Mouse (Mus musculus): Measurements from ENCODE around the gene Tnik. TPM values are rescaled to one million over a fixed set of nuclear protein-coding genes. Genes with fewer than 3 reads are reported as not detected.

Gene Tnik
- polyA plus RNA-seq, 1 experiment from 2014 or later: 7.1 TPM

DNA sequence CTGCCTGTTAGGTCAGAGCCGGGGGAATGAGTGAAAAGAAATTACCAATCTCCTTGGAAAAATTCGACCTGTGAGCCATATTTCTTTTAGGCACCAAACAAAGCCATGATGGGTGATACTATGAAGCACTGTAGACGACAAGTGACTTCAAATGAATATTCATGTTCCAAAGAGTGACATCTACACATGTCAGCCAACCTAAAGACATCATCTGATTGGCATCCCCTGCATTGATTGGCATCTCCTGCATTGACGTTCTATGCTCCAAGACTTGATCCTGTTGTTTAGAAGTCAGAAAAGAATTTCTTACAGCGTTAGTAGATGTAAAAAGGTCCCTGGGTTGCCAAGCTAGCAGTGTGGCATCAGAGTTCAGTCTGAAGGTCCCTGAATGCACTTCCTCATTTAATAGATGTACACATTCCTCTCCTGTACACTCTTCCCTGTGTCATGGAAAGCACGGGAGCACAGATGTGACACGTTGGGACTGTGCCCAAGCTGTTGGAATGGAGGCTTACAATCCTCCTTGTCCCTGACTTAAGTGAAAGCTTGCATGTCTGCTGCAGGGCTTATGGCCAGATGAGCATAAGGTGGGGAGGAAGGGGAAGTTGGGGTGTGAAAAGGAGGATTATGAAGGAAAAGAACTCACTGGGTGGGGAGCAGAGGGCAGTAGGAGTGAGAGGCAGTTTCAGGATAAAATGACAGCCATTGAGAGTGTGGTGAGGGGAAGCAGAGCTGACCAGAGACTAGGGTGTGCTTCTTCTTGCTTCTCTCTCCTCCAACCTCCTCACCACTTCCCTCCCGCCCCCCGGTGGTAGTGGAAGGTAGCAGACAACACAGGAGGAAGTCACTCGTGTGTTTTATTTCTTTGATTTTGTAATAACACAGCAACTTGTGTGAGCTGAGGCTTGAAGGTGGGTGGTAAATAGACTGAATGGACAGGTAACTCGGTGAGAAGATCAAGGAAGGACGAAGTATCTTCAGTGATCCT, 301.6 kb downstream of the Tnik start:
- Histone ChIP-seq H3K27me3 (no peaks in the 10 kb centered on the region), H3K27ac (no peak overlapping the region), H3K9me3 (no peaks in the 10 kb centered on the region), H3K36me3 (no peaks in the 10 kb centered on the region), H3K4me2 (no peak overlapping the region), H3K9ac (no peak overlapping the region), H3K4me1 (no peaks in the 10 kb centered on the region), H3K4me3 (no peak overlapping the region)
- WGBS: 76% methylated on average over 12 of the region's 12 CpGs
- ATAC-seq (ENCODE audit: insufficient number of reproducible peaks, low FRiP score, low TSS enrichment, low read depth): no peak

DNA sequence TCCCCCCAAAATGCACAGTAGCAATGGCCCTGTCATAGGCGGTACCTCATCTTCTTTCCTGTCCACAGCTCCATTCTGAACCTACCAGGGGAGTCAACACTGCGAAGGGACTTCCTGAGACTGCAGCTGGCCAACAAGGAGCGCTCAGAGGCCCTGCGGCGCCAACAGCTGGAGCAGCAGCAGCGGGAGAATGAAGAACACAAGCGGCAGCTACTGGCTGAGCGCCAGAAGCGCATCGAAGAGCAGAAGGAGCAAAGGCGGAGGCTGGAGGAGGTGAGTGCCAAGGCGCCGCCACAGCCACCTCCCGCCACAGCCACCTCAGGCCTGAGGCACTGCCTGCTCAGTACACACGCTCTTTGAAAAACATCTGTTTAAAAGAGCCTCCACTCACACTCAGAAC, 314.3 kb downstream of the Tnik start:
- no peak overlapping the region for H3K9ac ChIP-seq
- ATAC-seq (ENCODE audit: insufficient number of reproducible peaks, low FRiP score, low TSS enrichment, low read depth): no peak
- H3K27ac ChIP-seq: no peak overlapping the region
- H3K36me3 ChIP-seq: no peaks in the 10 kb centered on the region
- H3K4me1 ChIP-seq: peaks cover 6% of the 10 kb centered on the region
- no peaks in the 10 kb centered on the region for H3K27me3 ChIP-seq
- no peaks in the 10 kb centered on the region for H3K9me3 ChIP-seq
- WGBS: 16% methylated on average over 14 of the region's 15 CpGs
- peak overlapping the region; percentile 37 for H3K4me2 ChIP-seq
- peak overlapping the region; percentile 16; the same call in 1 of the 2 replicates for H3K4me3 ChIP-seq

DNA sequence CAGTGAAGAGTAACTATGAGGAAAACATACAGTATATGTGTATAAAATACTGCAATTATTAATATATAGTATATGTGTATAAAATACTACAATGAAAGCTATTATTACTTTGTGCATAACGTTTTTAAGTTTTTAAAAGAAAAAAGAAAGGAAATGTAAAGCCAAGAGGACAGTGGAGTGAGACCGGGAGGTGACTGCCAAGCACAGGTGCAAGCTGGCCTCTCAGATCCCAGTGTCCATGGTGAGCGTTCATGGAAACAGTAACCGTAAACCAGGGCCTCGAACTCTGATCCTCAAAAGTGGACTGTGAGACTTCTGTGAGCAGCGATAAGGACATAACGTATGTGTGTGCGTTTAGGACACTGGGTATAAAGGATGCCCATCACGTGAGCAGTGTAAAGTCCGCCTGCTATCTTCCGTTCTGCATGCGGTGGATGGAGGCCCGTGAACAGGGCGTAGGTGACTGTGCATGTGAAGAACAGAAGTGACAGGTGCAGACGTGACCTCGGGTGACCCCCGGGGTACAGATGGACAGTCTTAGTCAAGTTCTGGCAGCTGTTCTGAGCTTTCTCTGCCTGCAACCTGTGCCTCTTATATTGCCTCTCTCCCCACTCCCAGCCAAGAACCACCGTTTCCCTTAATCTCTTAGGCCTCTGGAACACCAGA, 316.1 kb downstream of the Tnik start:
- ATAC-seq (ENCODE audit: insufficient number of reproducible peaks, low FRiP score, low TSS enrichment, low read depth): peak; percentile 64; the same call in 1 of the 2 replicates
- Histone ChIP-seq H3K4me1 (peaks cover 6% of the 10 kb centered on the region), H3K9me3 (no peaks in the 10 kb centered on the region), H3K4me2 (no peak overlapping the region), H3K9ac (no peak overlapping the region), H3K27me3 (no peaks in the 10 kb centered on the region), H3K4me3 (no peak overlapping the region), H3K27ac (no peak overlapping the region), H3K36me3 (no peaks in the 10 kb centered on the region)
- 82% methylated on average over 18 of the region's 18 CpGs for WGBS

DNA sequence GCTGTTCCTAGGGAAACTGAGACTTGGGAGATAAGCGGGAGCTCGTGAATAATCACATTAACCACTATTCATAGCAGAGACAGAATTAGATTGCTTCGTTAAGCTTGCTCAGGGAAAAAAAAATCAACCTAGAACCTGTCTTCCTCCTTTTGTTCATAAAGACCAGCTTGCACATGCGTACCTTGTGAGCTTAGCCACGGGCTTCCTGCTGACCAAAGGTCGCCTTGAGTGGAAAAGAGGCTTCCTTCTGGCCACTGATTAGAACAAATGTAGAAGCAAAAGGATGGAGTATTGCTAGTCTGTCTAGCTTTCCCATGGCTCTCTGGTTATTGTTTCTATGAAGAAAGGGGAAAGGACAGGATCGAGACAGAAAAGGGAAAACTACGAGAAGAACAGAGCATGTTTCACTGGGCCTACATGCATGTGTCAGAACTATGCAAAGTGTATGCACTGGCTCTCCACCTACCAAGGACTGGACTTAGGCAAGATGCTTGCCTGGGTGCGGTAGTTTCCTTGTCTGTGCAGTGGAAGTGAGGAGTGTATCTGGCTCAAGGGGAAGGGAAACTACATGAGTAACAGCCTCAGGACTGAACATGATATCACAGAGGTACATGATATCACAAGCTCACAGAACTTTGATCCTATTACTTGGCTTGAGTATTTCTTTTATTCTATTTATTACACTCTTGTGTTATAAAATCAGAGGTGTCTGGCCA, 322.9 kb downstream of the Tnik start:
- no peaks in the 10 kb centered on the region for H3K4me1 ChIP-seq
- H3K36me3 ChIP-seq: no peaks in the 10 kb centered on the region
- H3K9me3 ChIP-seq: no peaks in the 10 kb centered on the region
- no peak for ATAC-seq (ENCODE audit: insufficient number of reproducible peaks, low FRiP score, low TSS enrichment, low read depth)
- no peaks in the 10 kb centered on the region for H3K27me3 ChIP-seq
- no peak overlapping the region for H3K9ac ChIP-seq
- no peak overlapping the region for H3K4me2 ChIP-seq
- WGBS: 82% methylated on average over 9 of the region's 9 CpGs
- H3K27ac ChIP-seq: no peak overlapping the region
- no peak overlapping the region for H3K4me3 ChIP-seq

DNA sequence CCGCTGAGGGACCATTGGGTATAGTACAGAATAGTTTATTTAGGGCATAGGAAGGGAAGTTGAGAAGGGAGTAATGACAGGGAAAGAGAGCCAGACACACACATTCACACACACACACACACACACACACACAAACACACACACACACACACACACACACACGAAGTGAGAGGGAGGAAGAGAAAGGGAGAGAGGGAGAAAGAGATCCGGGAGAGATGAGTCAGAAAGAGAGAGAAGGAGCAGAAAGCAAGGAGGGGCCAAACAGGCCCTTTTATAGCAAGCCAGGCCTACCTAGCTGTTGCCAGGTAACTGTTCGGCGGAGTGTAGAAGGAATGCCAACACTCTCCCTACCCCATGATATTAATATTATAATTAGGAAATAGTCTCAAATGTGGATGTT, 324.8 kb downstream of the Tnik start:
- no peak overlapping the region for H3K4me2 ChIP-seq
- H3K4me1 ChIP-seq: no peaks in the 10 kb centered on the region
- no peak for ATAC-seq (ENCODE audit: insufficient number of reproducible peaks, low FRiP score, low TSS enrichment, low read depth)
- no peaks in the 10 kb centered on the region for H3K9me3 ChIP-seq
- H3K36me3 ChIP-seq: no peaks in the 10 kb centered on the region
- H3K4me3 ChIP-seq: no peak overlapping the region
- no peaks in the 10 kb centered on the region for H3K27me3 ChIP-seq
- H3K27ac ChIP-seq: no peak overlapping the region
- 86% methylated on average over 5 of the region's 5 CpGs for WGBS
- no peak overlapping the region for H3K9ac ChIP-seq

DNA sequence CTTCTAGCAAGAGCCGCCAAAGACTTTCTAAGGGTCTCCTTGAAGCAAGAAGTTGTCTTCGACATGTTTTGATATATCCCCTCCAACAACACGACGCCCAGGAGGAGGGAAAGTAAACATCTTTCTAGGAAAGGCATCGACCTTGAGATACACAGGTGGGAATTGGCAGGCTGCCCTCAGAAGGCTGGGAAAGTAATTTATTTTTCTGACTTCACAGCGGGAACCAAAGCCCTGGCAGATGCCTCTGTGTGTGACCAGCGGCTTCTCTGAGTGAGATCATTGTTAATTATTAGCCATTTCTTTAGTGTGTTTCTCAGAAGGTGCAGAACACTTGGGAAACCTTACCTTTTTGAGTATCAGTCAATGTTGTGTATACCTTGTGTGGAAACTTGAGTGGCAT, 328.3 kb downstream of the Tnik start:
- Histone ChIP-seq H3K27me3 (no peaks in the 10 kb centered on the region), H3K4me3 (no peak overlapping the region), H3K27ac (no peak overlapping the region), H3K9ac (no peak overlapping the region), H3K36me3 (no peaks in the 10 kb centered on the region), H3K4me1 (no peaks in the 10 kb centered on the region), H3K4me2 (no peak overlapping the region), H3K9me3 (no peaks in the 10 kb centered on the region)
- no peak for ATAC-seq (ENCODE audit: insufficient number of reproducible peaks, low FRiP score, low TSS enrichment, low read depth)
- WGBS: 55% methylated on average over 7 of the region's 7 CpGs

DNA sequence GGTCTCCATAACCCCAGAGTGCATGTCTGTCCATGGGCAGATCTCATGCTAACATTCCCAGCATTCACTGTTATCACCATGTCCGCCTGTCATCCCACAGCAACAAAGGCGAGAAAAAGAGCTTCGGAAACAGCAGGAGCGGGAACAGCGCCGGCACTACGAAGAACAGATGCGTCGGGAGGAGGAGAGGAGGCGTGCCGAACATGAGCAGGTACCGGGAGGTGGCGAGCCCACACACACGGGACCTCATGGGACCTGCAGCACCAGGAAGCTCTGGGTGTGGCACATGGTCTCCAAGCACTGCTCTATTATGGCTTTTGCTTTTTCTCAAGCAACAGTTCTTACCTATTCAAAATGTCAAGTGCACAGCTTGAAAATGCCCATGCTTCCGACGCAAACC, 330.9 kb downstream of the Tnik start:
- H3K4me2 ChIP-seq: no peak overlapping the region
- no peaks in the 10 kb centered on the region for H3K9me3 ChIP-seq
- H3K9ac ChIP-seq: no peak overlapping the region
- 91% methylated on average over 16 of the region's 16 CpGs for WGBS
- no peak overlapping the region for H3K27ac ChIP-seq
- no peaks in the 10 kb centered on the region for H3K36me3 ChIP-seq
- ATAC-seq (ENCODE audit: insufficient number of reproducible peaks, low FRiP score, low TSS enrichment, low read depth): no peak
- H3K4me1 ChIP-seq: no peaks in the 10 kb centered on the region
- H3K27me3 ChIP-seq: no peaks in the 10 kb centered on the region
- H3K4me3 ChIP-seq: no peak overlapping the region

DNA sequence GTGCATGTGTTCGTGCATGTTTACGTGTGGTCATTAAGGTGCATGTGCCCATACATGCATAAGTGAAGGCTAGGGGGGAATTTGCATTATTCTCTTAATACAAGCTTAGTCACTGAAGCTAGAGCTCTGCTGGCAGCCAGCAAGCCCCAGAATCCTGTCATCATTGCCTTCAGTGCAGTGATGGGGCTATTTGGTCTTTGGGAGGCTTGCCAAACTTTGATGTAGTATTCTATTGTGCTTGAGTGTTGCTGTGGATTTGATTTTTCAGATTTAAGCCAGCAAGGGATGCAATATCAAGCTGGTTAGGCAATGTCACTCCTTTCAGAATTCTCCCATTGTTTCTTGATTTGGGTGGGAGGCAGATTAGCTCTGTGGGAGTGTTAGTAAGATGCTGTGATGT, 336.5 kb downstream of the Tnik start:
- 84% methylated on average over 2 of the region's 2 CpGs for WGBS
- H3K9me3 ChIP-seq: no peaks in the 10 kb centered on the region
- no peaks in the 10 kb centered on the region for H3K36me3 ChIP-seq
- no peak for ATAC-seq (ENCODE audit: insufficient number of reproducible peaks, low FRiP score, low TSS enrichment, low read depth)
- no peak overlapping the region for H3K4me2 ChIP-seq
- no peak overlapping the region for H3K9ac ChIP-seq
- no peaks in the 10 kb centered on the region for H3K4me1 ChIP-seq
- no peak overlapping the region for H3K4me3 ChIP-seq
- no peak overlapping the region for H3K27ac ChIP-seq
- no peaks in the 10 kb centered on the region for H3K27me3 ChIP-seq

DNA sequence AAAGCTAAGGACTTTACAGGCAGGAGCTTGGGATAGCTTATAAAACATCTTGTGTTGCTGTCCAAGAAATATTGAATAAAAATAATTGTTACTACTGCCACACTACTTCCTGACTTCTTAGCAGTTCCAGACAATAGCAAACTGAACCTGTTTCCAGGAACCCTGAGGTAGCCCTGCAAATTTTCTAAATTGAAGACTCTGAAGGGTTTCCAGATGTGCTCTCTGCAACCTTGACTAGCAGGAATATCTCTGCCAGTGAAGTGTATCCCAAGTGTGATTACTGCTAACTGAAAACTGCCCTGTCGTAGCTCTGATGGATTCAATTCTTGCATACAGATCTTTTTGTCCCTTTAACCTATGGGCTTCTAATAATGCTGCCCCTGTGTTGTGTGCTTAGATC, 343.7 kb downstream of the Tnik start:
- no peaks in the 10 kb centered on the region for H3K27me3 ChIP-seq
- no peaks in the 10 kb centered on the region for H3K36me3 ChIP-seq
- no peaks in the 10 kb centered on the region for H3K9me3 ChIP-seq
- 35% methylated on average over 1 of the region's 1 CpGs for WGBS
- no peak overlapping the region for H3K27ac ChIP-seq
- H3K4me1 ChIP-seq: no peaks in the 10 kb centered on the region
- no peak overlapping the region for H3K9ac ChIP-seq
- no peak overlapping the region for H3K4me3 ChIP-seq
- H3K4me2 ChIP-seq: no peak overlapping the region
- ATAC-seq (ENCODE audit: insufficient number of reproducible peaks, low FRiP score, low TSS enrichment, low read depth): no peak

DNA sequence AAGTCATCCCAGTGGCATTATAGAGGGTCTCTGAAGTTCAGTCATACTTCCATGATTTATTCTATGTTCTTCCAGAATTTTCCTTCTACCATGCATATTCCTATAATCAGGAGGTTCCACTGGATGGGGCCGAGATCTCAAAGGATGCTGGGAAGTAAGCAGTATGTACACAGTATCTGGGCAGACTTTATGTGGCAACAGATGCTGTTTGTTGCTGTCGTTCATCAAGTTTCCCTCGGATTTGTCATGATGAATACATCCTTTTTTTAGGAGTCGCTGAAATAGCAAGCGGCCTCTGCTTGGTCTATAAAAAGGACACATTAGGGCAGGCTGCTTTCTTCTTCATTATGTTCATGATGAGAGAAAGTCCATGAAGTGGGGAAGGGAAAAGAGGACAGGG, 349.3 kb downstream of the Tnik start:
- Histone ChIP-seq H3K4me2 (no peak overlapping the region), H3K27me3 (no peaks in the 10 kb centered on the region), H3K4me3 (no peak overlapping the region), H3K36me3 (no peaks in the 10 kb centered on the region), H3K4me1 (no peaks in the 10 kb centered on the region), H3K9me3 (no peaks in the 10 kb centered on the region), H3K9ac (no peak overlapping the region), H3K27ac (no peak overlapping the region)
- no peak for ATAC-seq (ENCODE audit: insufficient number of reproducible peaks, low FRiP score, low TSS enrichment, low read depth)
- WGBS: 72% methylated on average over 5 of the region's 5 CpGs

DNA sequence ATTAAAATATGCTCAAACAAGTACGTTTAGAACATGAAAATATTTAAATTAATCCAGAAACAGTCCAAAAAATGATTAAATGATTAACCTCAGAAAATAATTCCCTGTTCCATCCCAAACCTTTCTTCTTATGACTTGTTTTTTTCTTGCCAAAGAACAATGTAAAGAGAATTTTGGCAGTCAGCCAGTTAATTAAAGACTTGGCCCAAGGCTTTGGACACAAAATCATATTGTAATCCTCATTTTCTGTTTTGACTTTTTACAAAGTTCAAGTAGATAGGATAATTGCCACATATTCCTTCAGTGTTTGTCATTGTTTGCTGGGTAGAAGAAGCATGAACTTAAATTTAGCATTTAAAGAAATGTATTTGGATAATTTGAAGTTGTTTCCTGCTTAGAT, 353.4 kb downstream of the Tnik start:
- Histone ChIP-seq H3K9me3 (no peaks in the 10 kb centered on the region), H3K9ac (no peak overlapping the region), H3K4me3 (no peak overlapping the region), H3K4me2 (no peak overlapping the region), H3K36me3 (no peaks in the 10 kb centered on the region), H3K27ac (no peak overlapping the region), H3K27me3 (no peaks in the 10 kb centered on the region), H3K4me1 (no peaks in the 10 kb centered on the region)
- 52% methylated on average over 1 of the region's 1 CpGs for WGBS
- no peak for ATAC-seq (ENCODE audit: insufficient number of reproducible peaks, low FRiP score, low TSS enrichment, low read depth)

All from limb, embryonic 15.5 days (tissue).